Mouse (Mus musculus) liver, postnatal 0 days (tissue): ENCODE results near the gene Ddx23.
A peak's percentile ranks its signal among the peaks of the same experiment; 100 is the strongest.

Source experiments
- CTCF ChIP-seq: sonication (generic); IDR thresholded peaks from 2 replicates; pipeline ENCODE4 v1.5.1; 2016; ENCODE audit warnings: antibody characterized with exemption, low read depth
- EP300 ChIP-seq: IDR thresholded peaks from 2 replicates; pipeline ENCODE4 v1.6.1; 2016; ENCODE audit warnings: antibody characterized with exemption, low read depth, mild to moderate bottlenecking

DNA sequence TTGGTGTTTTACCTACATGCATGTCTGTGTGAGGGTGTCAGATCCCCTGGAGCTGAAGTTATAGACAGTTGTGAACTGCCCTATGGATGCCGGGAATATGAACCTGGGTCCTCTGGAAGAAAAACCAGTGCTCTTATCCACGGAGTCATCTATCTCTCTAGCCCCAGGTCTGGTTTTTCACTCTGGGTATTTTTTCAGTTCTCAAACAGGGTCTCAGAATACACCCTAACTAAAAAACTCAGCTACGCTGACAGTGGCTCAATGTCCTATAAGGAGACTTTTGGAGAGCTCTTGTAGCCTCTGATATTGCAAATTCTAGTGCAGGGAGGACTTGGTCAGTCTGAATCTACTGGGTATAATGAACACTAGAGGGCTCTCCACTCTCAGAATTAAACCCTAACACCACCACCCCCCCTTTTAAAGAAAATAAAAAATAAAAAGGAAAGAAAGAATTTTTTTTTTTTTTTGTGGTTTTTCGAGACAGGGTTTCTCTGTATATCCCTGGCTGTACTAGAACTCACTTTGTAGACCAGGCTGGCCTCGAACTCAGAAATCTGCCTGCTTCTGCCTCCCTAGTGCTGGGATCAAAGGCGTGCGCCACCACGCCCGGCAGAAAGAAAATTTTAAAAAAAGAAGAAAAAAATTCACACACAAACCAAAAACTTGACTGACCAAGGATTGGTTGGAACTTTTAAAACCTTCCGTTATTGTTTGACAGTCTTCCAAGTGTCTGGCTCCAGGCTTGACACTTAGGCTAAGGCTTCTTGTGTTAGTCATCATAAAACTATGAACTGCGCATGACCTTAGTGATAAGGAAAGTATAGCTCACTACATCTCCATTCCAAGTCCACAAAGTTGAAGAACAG, 1.6 kb upstream of the Ddx23 start:
- TF ChIP-seq CTCF (peak; percentile 59), EP300 (no peak)
